Mouse (Mus musculus): ENCODE results near the gene Rab23. TPM values are rescaled to one million over a fixed set of nuclear protein-coding genes. Genes with fewer than 3 reads are reported as not detected.

The Rab23 gene
- total RNA-seq (2021): 10 to 100 TPM; 27.4 to 32.1 TPM

- intact Hi-C loops (cut with DNase I): no loop called here
These were observed at the start of gene Rab23 for GRCm38 (mm10) chr1:33719733-33720225. Rab23 (plus strand) TSS chr1:33719887.

DNA sequence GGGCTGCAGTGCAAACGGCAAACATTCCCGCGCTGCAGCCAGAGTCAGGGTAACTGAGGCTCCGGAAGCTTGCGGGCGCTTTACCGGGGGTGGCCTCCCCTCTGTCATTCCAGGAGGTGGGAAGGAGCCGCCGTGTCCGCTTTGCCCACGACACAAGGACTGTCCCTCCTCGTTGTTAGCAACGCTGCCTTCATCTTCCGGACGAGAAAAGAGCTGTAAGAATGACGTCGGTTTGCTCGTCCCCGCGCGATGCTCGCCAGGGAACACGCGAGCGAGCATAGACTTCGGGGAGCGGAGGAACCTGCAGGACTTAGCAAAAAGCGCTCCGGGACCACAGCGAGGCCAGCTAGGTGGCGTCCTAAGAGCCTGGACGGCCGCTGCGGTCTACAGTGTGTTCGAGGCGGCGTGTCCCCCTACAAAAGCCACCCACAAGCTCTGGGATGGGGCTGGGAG is 49.5 kb upstream of the Rab23 start:
- intact Hi-C loops (cut with DNase I): loop anchor here (2.0 to 5.0 kb wide), 2 partner anchors 69 to 292 kb away; no protein-coding TSS in a partner anchor
- peak; percentile 63 to 70 for DNase-seq (ENCODE audit: low spot score in 2 of 2)

More at GRCm38 (mm10) chr1:33719733-33720225, at the start of gene Rab23:
- peak; percentile 86 to 90 for DNase-seq (ENCODE audit: low spot score in 2 of 2)

DNA sequence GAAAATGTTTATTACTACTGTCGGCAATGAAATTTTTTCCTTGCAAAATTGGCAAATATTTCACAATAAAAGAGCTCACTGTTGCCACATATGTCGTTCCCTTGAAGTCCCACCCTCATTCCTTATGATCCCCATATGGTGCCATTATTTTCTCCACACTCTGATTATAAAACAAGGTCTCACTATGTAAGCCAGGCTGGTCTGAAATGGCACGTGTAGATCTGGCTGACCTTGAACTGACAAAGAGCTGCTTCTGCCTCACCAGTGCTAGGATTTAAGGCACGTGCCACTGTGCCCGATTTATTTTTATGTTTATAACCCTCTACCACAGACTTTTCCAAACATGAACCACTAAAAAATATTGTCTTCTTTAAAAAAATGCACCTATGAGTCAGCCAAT is 48.2 kb upstream of the Rab23 start:
- no peak for DNase-seq (ENCODE audit: low spot score in 2 of 2)
- intact Hi-C loops (cut with DNase I): loop anchor here (2.0 to 5.0 kb wide), 2 partner anchors 67 to 291 kb away; no protein-coding TSS in a partner anchor

GRCm38 (mm10) chr1:33672083-33672482 is 47.6 kb upstream of the Rab23 start:
- intact Hi-C loops (cut with DNase I): loop anchor here (5.0 kb wide), 1 partner anchor 290 kb away; no protein-coding TSS in a partner anchor
- no peak for DNase-seq (ENCODE audit: low spot score in 2 of 2)

- intact Hi-C loops (cut with DNase I): loop anchor here (5.0 kb wide), 1 partner anchor 290 kb away; no protein-coding TSS in a partner anchor
- peak; percentile 17 to 18 for DNase-seq (ENCODE audit: low spot score in 2 of 2)
These were observed 47.2 kb upstream of the Rab23 start for GRCm38 (mm10) chr1:33672514-33672913.

DNA sequence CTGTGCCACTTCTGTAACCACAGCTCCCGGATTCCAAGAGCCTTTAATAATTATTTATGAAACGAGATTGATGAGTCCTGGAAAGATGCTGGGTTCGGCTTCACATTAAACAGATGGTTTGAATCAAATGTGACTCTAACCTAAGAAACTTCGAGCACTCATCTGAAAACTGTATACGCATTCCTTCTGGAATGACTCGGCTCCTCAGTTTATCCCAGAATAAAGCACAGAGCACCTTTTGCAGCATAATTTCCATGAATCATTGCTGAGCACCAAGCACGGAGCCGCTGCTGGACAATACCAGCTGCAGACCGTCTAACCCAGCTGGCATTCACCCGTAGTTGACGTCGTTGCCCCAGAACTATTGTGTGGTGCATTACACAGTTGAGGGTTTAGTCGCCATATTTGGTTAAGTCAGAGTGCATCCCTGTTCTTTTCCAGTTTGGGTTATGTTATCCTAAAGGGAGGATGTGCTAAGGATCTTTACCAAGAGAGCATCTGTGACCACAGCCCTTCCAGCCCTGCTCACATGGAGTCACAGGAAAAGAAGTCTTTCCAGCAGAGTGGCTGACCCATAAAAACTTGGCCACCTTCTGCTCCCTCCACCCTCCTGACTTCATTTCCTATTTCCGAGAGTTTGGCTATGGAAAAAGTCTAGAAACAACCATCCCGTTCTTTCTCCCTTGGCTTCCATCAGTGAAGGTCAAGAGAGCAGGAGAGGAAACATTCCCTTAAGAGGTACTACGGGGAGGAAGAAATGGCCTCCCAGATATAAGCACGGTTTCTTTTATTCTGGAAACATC is 46.3 kb upstream of the Rab23 start:
- DNase-seq (ENCODE audit: low spot score in 2 of 2): no peak
- intact Hi-C loops (cut with DNase I): loop anchor here (5.0 kb wide), 1 partner anchor 289 kb away; no protein-coding TSS in a partner anchor

DNA sequence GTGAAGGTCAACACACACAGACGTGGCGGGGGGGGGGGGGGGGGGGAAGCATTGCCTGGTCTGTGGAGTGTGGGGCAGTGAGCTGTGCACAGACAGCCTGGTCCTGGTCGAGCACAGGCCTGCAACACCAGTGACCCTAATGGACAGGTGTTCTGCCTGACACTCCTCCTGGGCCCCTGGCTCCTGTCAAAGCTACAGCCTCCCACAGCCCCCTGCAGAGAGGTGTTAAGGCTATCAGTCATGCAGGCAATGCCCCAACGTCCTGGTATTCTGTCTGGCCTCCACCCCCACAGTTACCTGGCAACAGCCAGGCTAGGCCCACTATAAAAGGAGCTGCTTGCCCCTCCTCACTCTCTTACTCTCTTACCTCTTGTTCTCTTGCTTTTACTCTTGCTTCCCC is 39.3 kb upstream of the Rab23 start:
- no peak for DNase-seq (ENCODE audit: low spot score in 2 of 2)
- intact Hi-C loops (cut with DNase I): no loop called here

DNA sequence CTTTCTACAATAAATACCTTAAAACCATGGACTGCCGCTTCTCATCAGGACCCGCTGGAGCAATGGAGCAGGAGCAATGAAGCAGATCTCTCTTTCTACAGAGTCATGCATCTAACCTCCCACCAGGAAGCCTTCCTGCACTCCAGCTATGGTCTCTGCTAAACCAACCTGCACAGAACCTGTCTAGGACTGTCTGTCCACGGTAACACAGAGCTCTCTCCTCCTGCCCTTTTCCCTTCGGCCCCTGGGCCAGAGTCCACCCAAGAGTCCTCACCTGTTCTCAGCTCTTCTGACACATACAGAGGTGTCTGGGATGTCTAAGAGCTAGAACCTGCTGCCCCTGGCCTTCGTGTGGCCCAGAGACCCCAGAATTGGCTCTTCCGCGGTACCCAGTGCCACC is 38.8 kb upstream of the Rab23 start:
- DNase-seq (ENCODE audit: low spot score in 2 of 2): no peak
- intact Hi-C loops (cut with DNase I): no loop called here

DNA sequence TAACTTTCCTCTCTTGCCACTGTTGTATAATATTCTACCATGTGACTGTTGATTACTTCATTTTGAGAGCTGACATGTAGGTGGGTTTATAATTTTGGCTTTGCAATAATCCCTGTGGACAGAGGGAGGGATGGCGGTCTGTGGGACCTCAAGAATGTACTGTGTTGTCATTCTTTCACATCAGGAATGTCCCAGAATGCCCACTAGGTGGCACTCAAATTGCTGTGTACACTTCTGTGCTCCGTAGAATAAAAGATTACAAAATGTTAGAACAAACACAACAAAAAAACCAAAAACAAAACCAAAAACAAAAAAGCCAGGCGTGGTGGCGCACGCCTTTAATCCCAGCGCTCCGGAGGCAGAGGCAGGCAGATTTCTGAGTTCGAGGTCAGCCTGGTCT is 35.2 kb upstream of the Rab23 start:
- DNase-seq (ENCODE audit: low spot score in 2 of 2): no peak
- intact Hi-C loops (cut with DNase I): no loop called here

GRCm38 (mm10) chr1:33688810-33689209 is 30.9 kb upstream of the Rab23 start:
- intact Hi-C loops (cut with DNase I): no loop called here
- no peak for DNase-seq (ENCODE audit: low spot score in 2 of 2)

- intact Hi-C loops (cut with DNase I): no loop called here
- DNase-seq (ENCODE audit: low spot score in 2 of 2): no peak
These were observed 30.1 kb upstream of the Rab23 start for GRCm38 (mm10) chr1:33689446-33690086.

- DNase-seq (ENCODE audit: low spot score in 2 of 2): no peak
- intact Hi-C loops (cut with DNase I): no loop called here
These were observed 29.6 kb upstream of the Rab23 start for GRCm38 (mm10) chr1:33690087-33690448.

GRCm38 (mm10) chr1:33693893-33694292 is 25.8 kb upstream of the Rab23 start:
- intact Hi-C loops (cut with DNase I): no loop called here
- DNase-seq (ENCODE audit: low spot score in 2 of 2): no peak

- intact Hi-C loops (cut with DNase I): no loop called here
- DNase-seq (ENCODE audit: low spot score in 2 of 2): no peak
These were observed 23.7 kb upstream of the Rab23 start for GRCm38 (mm10) chr1:33696016-33696415.

DNA sequence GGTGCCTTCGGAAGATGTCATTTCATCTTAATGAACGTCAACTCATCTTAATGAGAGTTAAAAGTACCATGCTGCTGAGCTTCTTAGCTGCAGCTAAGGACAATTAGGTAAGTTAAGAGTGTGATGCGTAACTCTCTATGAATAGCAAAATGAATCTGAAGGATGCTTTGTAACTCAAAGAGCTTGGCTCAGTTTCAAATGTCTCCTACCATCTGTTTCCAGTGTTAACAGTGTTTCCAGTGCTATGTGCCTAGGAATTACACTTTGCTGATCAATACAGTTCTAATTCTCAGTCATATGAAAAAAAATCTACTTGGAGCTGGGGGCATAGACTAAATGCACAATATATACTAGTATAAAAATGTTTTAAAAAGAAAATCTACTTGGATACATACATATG is 18.4 kb upstream of the Rab23 start:
- no peak for DNase-seq (ENCODE audit: low spot score in 2 of 2)
- intact Hi-C loops (cut with DNase I): no loop called here

GRCm38 (mm10) chr1:33709615-33710014 is 10.1 kb upstream of the Rab23 start:
- intact Hi-C loops (cut with DNase I): no loop called here
- no peak for DNase-seq (ENCODE audit: low spot score in 2 of 2)

DNA sequence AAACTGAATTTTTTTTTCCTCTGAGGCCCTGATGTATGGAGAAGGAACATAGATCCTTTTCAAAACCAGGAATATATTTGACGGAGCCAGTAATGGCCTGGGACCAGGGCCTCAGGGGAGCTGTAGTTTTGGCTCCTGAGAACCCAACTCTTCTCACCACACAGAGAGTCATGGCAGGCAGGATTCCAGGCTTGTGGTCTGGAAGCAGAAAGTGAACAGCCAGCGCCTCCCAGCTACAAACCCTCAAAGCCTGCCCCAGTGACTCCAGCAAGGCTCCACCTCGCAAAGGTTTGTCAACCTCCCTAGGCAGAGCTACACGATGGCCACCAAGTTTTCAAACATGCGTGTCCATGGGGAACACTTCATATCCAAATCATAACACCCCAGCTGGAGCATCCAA is 7.7 kb upstream of the Rab23 start:
- intact Hi-C loops (cut with DNase I): no loop called here
- no peak for DNase-seq (ENCODE audit: low spot score in 2 of 2)

- intact Hi-C loops (cut with DNase I): no loop called here
- no peak for DNase-seq (ENCODE audit: low spot score in 2 of 2)
These were observed 4.9 kb upstream of the Rab23 start for GRCm38 (mm10) chr1:33714796-33715195.

GRCm38 (mm10) chr1:33717636-33718035 is 2.1 kb upstream of the Rab23 start:
- DNase-seq (ENCODE audit: low spot score in 2 of 2): no peak
- intact Hi-C loops (cut with DNase I): no loop called here

- DNase-seq (ENCODE audit: low spot score in 2 of 2): no peak
- intact Hi-C loops (cut with DNase I): no loop called here
These were observed 544 bp downstream of the Rab23 start for GRCm38 (mm10) chr1:33720231-33720630.

DNA sequence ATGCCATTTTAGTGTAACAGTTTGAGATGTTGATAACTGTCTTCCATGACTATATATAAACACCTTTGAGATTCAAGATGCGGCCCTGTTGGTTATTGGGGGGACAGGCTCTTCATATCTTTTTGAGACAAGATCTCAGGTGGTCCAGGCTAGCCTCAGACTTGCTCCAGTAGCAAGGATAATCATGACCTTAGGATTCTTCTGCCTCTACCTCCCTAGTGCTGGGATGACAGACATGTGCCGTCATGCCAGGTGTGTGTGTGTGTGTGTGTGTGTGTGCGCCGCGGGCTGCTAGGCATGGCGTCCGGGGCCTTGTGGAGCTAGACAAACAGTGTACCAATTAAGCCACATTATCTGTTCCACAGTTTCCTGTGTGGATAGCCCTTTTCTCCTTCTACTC is 1.3 kb downstream of the Rab23 start:
- intact Hi-C loops (cut with DNase I): no loop called here

More for the DNA sequence above, 1.3 kb downstream of the Rab23 start:
- no peak for DNase-seq (ENCODE audit: low spot score in 2 of 2)
